14 mouse cellular contexts compared by ENCODE assay signal in the genomic region with DNA sequence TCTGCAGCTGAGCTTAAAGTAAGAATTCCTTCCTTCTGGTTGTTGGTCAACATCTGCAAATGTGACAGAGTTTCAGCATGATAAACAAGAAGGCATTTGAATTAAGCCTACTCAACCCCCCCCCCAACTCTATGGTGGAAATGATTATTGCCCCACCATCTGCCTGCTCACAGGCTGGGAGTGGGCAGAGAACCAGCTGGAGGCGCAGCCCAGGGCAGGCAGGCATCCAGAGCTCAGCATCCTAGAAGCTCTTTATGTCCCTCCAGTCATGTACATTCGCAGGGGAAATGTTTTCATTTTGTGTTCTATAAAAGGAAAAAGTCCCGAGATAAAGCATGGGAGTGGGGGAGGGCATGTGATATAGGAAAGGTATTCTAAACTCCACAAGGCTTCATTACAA.
A peak's percentile ranks its signal among the peaks of the same experiment; 100 is the strongest.
DNase-seq lines count a peak whose midpoint lies in the region; ATAC-seq and TF ChIP-seq lines count a peak whose summit lies in the region.
"Had no signal": no experiment of that assay in that cellular context is flagged by ENCODE, and none has a peak within 500 bp of the region (broad histone marks: within the 10 kb centered on the region; RNA-seq: fewer than 3 reads in every experiment).

No protein-coding gene starts in this region.

- no peaks in the 10 kb centered on the region for H3K27me3 ChIP-seq in hindbrain, postnatal 0 days (ENCODE audit: insufficient read depth, low read length)
- no peaks in the 10 kb centered on the region for H3K27me3 ChIP-seq in hindbrain, embryonic 11.5 days (ENCODE audit: control insufficient read depth, insufficient read depth, low read length)
- no peaks in the 10 kb centered on the region for H3K27me3 ChIP-seq in forebrain, postnatal 0 days (ENCODE audit: insufficient read depth, low read length)
- H3K27me3 ChIP-seq: embryonic facial prominence, embryonic 12.5 days had no signal

- no peak overlapping the region for H3K9ac ChIP-seq in hindbrain, postnatal 0 days (replicated peaks; ENCODE audit: low read length)
- H3K9ac ChIP-seq in hindbrain, embryonic 11.5 days (ENCODE audit: low read depth, low read length) = no peak overlapping the region
- no peak overlapping the region for H3K9ac ChIP-seq in forebrain, postnatal 0 days
- H3K9ac ChIP-seq: embryonic facial prominence, embryonic 12.5 days had no signal

- H3K4me3 ChIP-seq in hindbrain, postnatal 0 days (ENCODE audit: low read length) = no peak overlapping the region
- no peak overlapping the region for H3K4me3 ChIP-seq in hindbrain, embryonic 11.5 days (ENCODE audit: low read depth, low read length)
- H3K4me3 ChIP-seq in forebrain, postnatal 0 days (ENCODE audit: low read depth, low read length) = no peak overlapping the region
- H3K4me3 ChIP-seq: embryonic facial prominence, embryonic 12.5 days had no signal

- H3K27ac ChIP-seq in hindbrain, postnatal 0 days = no peak overlapping the region
- H3K27ac ChIP-seq in hindbrain, embryonic 11.5 days (ENCODE audit: low read depth, low read length) = no peak overlapping the region
- H3K27ac ChIP-seq in forebrain, postnatal 0 days (ENCODE audit: low read depth, low read length) = peak overlapping the region; percentile 21; the same call in 1 of the 2 replicates
- H3K27ac ChIP-seq: embryonic facial prominence, embryonic 12.5 days; stomach, postnatal 0 days had no signal

- no peaks in the 10 kb centered on the region for H3K36me3 ChIP-seq in hindbrain, postnatal 0 days (ENCODE audit: insufficient read depth, low read length)
- H3K36me3 ChIP-seq in hindbrain, embryonic 11.5 days (ENCODE audit: control insufficient read depth, insufficient read depth, low read length) = no peaks in the 10 kb centered on the region
- no peaks in the 10 kb centered on the region for H3K36me3 ChIP-seq in forebrain, postnatal 0 days (ENCODE audit: insufficient read depth)
- H3K36me3 ChIP-seq: embryonic facial prominence, embryonic 12.5 days had no signal

- no peak for ATAC-seq in hindbrain, postnatal 0 days
- no peak for ATAC-seq in hindbrain, embryonic 11.5 days (ENCODE audit: low FRiP score)
- ATAC-seq in forebrain, postnatal 0 days = no peak
- ATAC-seq in activated CD4-positive, CD25-positive, alpha-beta regulatory T cell, adult 4 months = no peak

- no peaks in the 10 kb centered on the region for H3K4me1 ChIP-seq in hindbrain, postnatal 0 days (ENCODE audit: insufficient read depth, low read length)
- no peaks in the 10 kb centered on the region for H3K4me1 ChIP-seq in hindbrain, embryonic 11.5 days (replicated peaks; ENCODE audit: control insufficient read depth, insufficient read depth, low read length)
- H3K4me1 ChIP-seq in forebrain, postnatal 0 days (ENCODE audit: insufficient read depth) = peaks cover 5% of the 10 kb centered on the region
- H3K4me1 ChIP-seq: embryonic facial prominence, embryonic 12.5 days had no signal

- no peak for TF ChIP-seq CTCF in hindbrain, postnatal 0 days (IDR thresholded peaks at IDR 0.05; ENCODE audit: low read depth)
- no peak for TF ChIP-seq CTCF in forebrain, postnatal 0 days (IDR thresholded peaks at IDR 0.05; ENCODE audit: low read depth)

- H3K4me2 ChIP-seq in hindbrain, postnatal 0 days (ENCODE audit: low read depth, low read length) = no peak overlapping the region
- no peak overlapping the region for H3K4me2 ChIP-seq in hindbrain, embryonic 11.5 days (replicated peaks; ENCODE audit: low read depth, low read length)
- H3K4me2 ChIP-seq in forebrain, postnatal 0 days (ENCODE audit: low read depth) = no peak overlapping the region
- H3K4me2 ChIP-seq: embryonic facial prominence, embryonic 12.5 days; liver, embryonic 11.5 days had no signal

- WGBS in hindbrain, postnatal 0 days = 61% methylated on average over 3 of the region's 3 CpGs
- WGBS in hindbrain, embryonic 11.5 days = 89% methylated on average over 3 of the region's 3 CpGs
- WGBS in forebrain, postnatal 0 days = 50% methylated on average over 3 of the region's 3 CpGs

- intact Hi-C loops in left cerebral cortex, postnatal 10 days (cut with DNase I) = no loop called here

- DNase-seq in hindbrain, postnatal 0 days (ENCODE audit: low spot score) = peak; percentile 36
- DNase-seq in hindbrain, embryonic 11.5 days (ENCODE audit: low spot score) = no peak
- DNase-seq in forebrain, postnatal 0 days = peak; percentile 43
- peak; percentile 29 to 37 for DNase-seq in left cerebral cortex, postnatal 10 days (ENCODE audit: extremely low spot score in 1 of 2, low spot score in 2 of 2)
- no peak for DNase-seq in adrenal gland, adult 2 months
- DNase-seq in B cell, adult 2 months = no peak
- DNase-seq: gastrocnemius, postnatal 14 days; heart, postnatal 36 days; kidney, postnatal 25 days; lung, postnatal 4 days had no signal

- no peaks in the 10 kb centered on the region for H3K9me3 ChIP-seq in hindbrain, postnatal 0 days (ENCODE audit: low read length)
- H3K9me3 ChIP-seq in hindbrain, embryonic 11.5 days (ENCODE audit: control insufficient read depth, low read length) = no peaks in the 10 kb centered on the region
- no peaks in the 10 kb centered on the region for H3K9me3 ChIP-seq in forebrain, postnatal 0 days (ENCODE audit: low read length)
- H3K9me3 ChIP-seq: embryonic facial prominence, embryonic 12.5 days had no signal

Comparison
In these comparisons a context has a peak if more than half of its experiments do, and no peak if none do; other contexts are left out.
1. DNase-seq: peak in hindbrain, postnatal 0 days (single experiment), forebrain, postnatal 0 days (single experiment) and left cerebral cortex, postnatal 10 days (2 of 2); none in hindbrain, embryonic 11.5 days (single experiment), adrenal gland, adult 2 months (single experiment) and B cell, adult 2 months (0 of 2).